Mouse (Mus musculus): ENCODE results near the gene Txlng.

DNA sequence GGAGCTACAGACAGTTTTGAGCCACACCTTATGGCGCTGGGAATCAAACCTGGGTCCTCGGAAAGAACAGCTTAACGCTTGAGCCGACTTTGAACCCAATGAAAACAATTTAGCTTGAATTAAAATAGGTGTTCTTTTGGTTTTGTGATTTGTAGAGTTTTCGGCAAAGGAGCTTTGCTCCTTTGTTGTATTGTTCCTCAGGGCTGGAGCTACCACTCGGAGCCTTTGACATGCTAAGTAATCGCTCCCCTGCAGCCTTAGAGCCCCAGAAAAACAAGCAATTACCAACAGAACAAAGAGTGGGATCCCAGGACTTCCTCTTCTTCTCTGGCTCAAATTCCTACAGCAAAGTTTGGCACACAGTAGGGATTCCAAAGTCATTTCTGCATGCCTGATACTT lies 73.2 kb downstream of the Txlng start:
- no peak for TF ChIP-seq CTCF (IDR thresholded peaks at IDR 0.05; ENCODE audit: low read depth, low read length)
- no peak for TF ChIP-seq POLR2A (IDR thresholded peaks at IDR 0.05; ENCODE audit: borderline replicate concordance, low read depth, low read length)
